Mouse (Mus musculus) kidney, adult 2 months (tissue): ENCODE results near the gene Hspa2.

Experiments
- CTCF ChIP-seq: fragments of 200-500 bp; conservative IDR thresholded peaks from 2 replicates; pipeline ENCODE4 v1.5.1; 2011; ENCODE audit warnings: low read depth, mild to moderate bottlenecking, control low read depth, low read length, moderate library complexity, mixed read lengths; ENCODE audit not compliant: insufficient read depth, insufficient read length
- POLR2A ChIP-seq: fragments of 200-500 bp; IDR thresholded peaks from one replicate; pipeline ENCODE4 v1.6.1; 2011; ENCODE audit warnings: low read depth, low read length, control low read depth

DNA sequence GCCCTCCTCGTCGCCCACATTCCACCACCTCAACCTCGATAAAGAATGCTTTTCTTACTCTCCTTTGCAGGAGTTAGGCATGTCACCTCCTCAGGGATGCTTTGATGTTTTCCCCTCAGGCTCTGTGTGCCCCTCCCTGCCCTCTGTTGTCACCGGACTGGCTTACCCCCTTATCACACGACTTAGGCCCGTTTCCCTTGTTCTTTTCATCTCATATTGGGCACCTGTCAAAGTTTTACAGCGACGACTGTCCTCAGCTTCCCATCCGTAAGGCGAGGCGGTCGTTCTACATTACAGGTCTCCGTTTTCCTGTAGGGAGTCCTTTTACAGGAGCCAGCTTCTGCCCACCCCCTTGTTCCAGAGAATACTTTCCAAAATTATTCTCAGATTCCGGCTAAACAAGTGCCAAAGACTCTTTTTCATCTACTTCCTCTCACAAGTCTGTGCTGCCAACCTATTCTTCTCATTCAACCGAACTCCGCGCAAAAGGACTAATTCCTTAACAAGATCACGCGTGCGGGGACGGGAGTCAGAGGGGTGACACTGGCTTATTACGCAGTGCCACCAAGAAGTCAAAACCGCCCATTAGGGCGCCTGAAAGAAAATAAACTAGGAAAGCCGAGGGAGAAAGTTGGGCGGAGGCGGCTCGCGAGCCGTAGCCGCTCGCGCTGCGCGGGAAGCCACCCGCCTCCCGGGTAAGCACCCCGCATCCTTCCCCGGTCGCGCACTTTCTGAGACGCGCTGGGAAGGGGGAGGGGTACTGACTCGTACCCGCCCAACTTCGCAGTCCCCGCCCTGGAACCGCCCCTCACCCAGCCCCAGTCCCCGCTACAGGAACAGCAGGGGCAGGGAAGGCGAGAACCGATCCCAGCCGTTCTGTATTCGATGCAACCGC, 738 bp upstream of the Hspa2 start:
- TF ChIP-seq CTCF (no peak), POLR2A (no peak)
